Comparison of ENCODE assay signal across 17 mouse cellular contexts in genomic region chr9:101439856-101440255, GRCm38 (mm10).
DNase-seq lines count a peak whose midpoint lies in the region; TF ChIP-seq lines count a peak whose summit lies in the region.
"Had no signal": no experiment of that assay in that cellular context is flagged by ENCODE, and none has a peak within 500 bp of the region (broad histone marks: within the 10 kb centered on the region; RNA-seq: fewer than 3 reads in every experiment).

No protein-coding gene starts in this region.

- no peaks in the 10 kb centered on the region for H3K9me3 ChIP-seq in heart, embryonic 10.5 days
- H3K9me3 ChIP-seq: embryonic facial prominence, embryonic 12.5 days; forebrain, embryonic 15.5 days had no signal

- H3K4me1 ChIP-seq in kidney, adult 2 months (ENCODE audit: control insufficient read depth, insufficient read depth, low read length): no peaks in the 10 kb centered on the region
- H3K4me1 ChIP-seq in heart, embryonic 10.5 days: peaks cover 6% of the 10 kb centered on the region; the same call in 1 of the 2 replicates
- H3K4me1 ChIP-seq: embryonic facial prominence, embryonic 12.5 days; forebrain, embryonic 15.5 days had no signal

- WGBS in kidney, adult 2 months: 77% methylated on average over 6 of the region's 6 CpGs
- WGBS in heart, embryonic 10.5 days: 81% methylated on average over 6 of the region's 6 CpGs

- no peak for TF ChIP-seq POLR2A in kidney, adult 2 months (IDR thresholded peaks at IDR 0.05; ENCODE audit: low read depth, low read length)

- DNase-seq in kidney, adult 2 months: peak; percentile 4
- no peak for DNase-seq in kidney, adult 8-10 months
- DNase-seq in right cerebral cortex, postnatal 14 days: peak; percentile 19
- DNase-seq in right cerebral cortex, adult 2 months (ENCODE audit: low spot score in 2 of 2): no peak
- DNase-seq in heart, embryonic 10.5 days (ENCODE audit: low spot score): no peak
- no peak for DNase-seq in adrenal gland, postnatal 36 days
- DNase-seq in thymus, postnatal 25 days: no peak
- DNase-seq: cerebellum, adult 11 months; kidney, adult 11 months; layer of hippocampus, adult 9-11 months; lung, adult 2 months; midbrain, embryonic 14.5 days; retina, postnatal 1 day had no signal

- H3K27me3 ChIP-seq in kidney, adult 2 months (replicated peaks; ENCODE audit: control insufficient read depth, insufficient read depth, low read length): no peaks in the 10 kb centered on the region
- H3K27me3 ChIP-seq in heart, embryonic 10.5 days (ENCODE audit: insufficient read depth, poor library complexity, severe bottlenecking): no peaks in the 10 kb centered on the region
- H3K27me3 ChIP-seq: embryonic facial prominence, embryonic 12.5 days; forebrain, embryonic 15.5 days had no signal

- no peak overlapping the region for H3K4me3 ChIP-seq in kidney, adult 2 months (ENCODE audit: insufficient read depth, low read depth, low read length)
- H3K4me3 ChIP-seq in heart, embryonic 10.5 days: no peak overlapping the region
- H3K4me3 ChIP-seq: embryonic facial prominence, embryonic 12.5 days; forebrain, embryonic 15.5 days had no signal

- no peak for TF ChIP-seq CTCF in kidney, adult 2 months (conservative IDR thresholded peaks at IDR 0.05; ENCODE audit: insufficient read depth, insufficient read length, low read depth, low read length)

- H3K27ac ChIP-seq in kidney, adult 2 months (ENCODE audit: insufficient read depth, low read depth, low read length): no peak overlapping the region
- 0 out of 2 replicates have a peak overlapping the region, but pooled peaks have one; percentile 16 for H3K27ac ChIP-seq in heart, embryonic 10.5 days
- H3K27ac ChIP-seq: embryonic facial prominence, embryonic 12.5 days; forebrain, embryonic 15.5 days; hindbrain, postnatal 0 days; stomach, postnatal 0 days had no signal

- no peaks in the 10 kb centered on the region for H3K36me3 ChIP-seq in kidney, adult 2 months (ENCODE audit: control insufficient read depth, insufficient read depth, low read length)
- no peaks in the 10 kb centered on the region for H3K36me3 ChIP-seq in heart, embryonic 10.5 days
- H3K36me3 ChIP-seq: embryonic facial prominence, embryonic 12.5 days; forebrain, embryonic 15.5 days had no signal

Comparison
In these comparisons a context has a peak if more than half of its experiments do, and no peak if none do; other contexts are left out.
1. DNase-seq: peak in kidney, adult 2 months (single experiment) and right cerebral cortex, postnatal 14 days (single experiment); none in kidney, adult 8-10 months (0 of 2), right cerebral cortex, adult 2 months (0 of 2), heart, embryonic 10.5 days (single experiment), adrenal gland, postnatal 36 days (0 of 2) and thymus, postnatal 25 days (single experiment).